Mouse (Mus musculus) olfactory bulb, adult 2 months (tissue): Measurements from ENCODE around the gene Clic5. TPM values are rescaled to one million over a fixed set of nuclear protein-coding genes. Genes with fewer than 3 reads are reported as not detected.
A peak's percentile ranks its signal among the peaks of the same experiment; 100 is the strongest.

Experiments used
- H3K27ac ChIP-seq: fragments of 200-500 bp; 2 replicates; pipeline ENCODE4 v1.5.1; 2012; ENCODE audit warnings: low read depth, low read length; ENCODE audit not compliant: insufficient read depth
- H3K4me1 ChIP-seq: fragments of 200-500 bp; 2 replicates; pipeline ENCODE4 v1.6.1; 2012; ENCODE audit warnings: low read length; ENCODE audit not compliant: control insufficient read depth, insufficient read depth
- H3K4me3 ChIP-seq: fragments of 200-500 bp; 2 replicates; pipeline ENCODE4 v1.5.1; 2012; ENCODE audit warnings: mild to moderate bottlenecking, low read depth, low read length, moderate library complexity; ENCODE audit not compliant: insufficient read depth
- CTCF ChIP-seq: fragments of 200-500 bp; IDR thresholded peaks from 2 replicates; pipeline ENCODE4 v1.5.1; 2012; ENCODE audit warnings: low read depth, mild to moderate bottlenecking, low read length, moderate library complexity; ENCODE audit not compliant: insufficient read depth
- POLR2A ChIP-seq: fragments of 200-500 bp; IDR thresholded peaks from 2 replicates; pipeline ENCODE4 v1.6.1; 2012; ENCODE audit warnings: mild to moderate bottlenecking, low read depth, low read length, moderate library complexity; ENCODE audit not compliant: insufficient read depth
- WGBS: fragments of 180-500 bp; shearing (Covaris S2); methylation state at CpG from one replicate; pipeline ENCODE4 v1.1.7; 2018; 5-methylcytosine and 5-hydroxymethylcytosine counted together
- polyA plus RNA-seq: library from polyadenylated mRNA; stranded (reverse); fragments of >200 nt; gene quantifications from 2 replicates; pipeline ENCODE4 v1.2.4, GENCODE M21; 2012; ENCODE audit warnings: low replicate concordance; ENCODE audit not compliant: missing spikeins, insufficient read depth, insufficient read length

Clic5 gene
- polyA plus RNA-seq, 1 experiment, result not detected

DNA sequence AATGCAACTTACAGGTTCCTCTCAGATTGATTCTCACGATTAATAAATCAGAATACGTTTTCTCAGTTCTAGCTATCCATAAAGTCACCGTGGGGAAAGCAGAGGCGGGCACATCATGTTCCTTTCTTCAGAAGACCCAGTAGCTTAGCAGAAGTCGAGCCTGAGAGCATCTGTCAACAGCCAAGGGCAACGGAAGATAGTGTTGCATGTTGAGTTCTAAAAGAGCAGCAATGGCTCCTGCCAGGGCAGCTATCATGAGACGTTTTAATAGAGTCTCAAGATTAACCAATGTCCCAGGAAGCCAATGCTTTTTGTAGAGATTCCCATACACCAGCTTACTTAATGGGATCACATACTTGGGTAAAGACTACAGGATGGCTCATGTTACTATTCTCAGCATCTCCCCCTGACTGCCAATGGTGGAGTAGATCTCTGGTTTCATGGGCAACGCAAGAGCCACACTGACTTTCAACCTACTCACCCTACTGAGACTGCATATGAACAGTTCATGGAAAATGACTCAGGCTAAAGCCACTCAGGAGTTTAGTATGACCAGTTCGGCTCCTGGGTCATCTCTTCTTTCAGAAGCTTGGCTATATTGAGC is 26.9 kb downstream of the Clic5 start:
- Histone ChIP-seq H3K27ac (no peak overlapping the region), H3K4me1 (no peaks in the 10 kb centered on the region), H3K4me3 (no peak overlapping the region)
- WGBS, result 90% methylated on average over 9 of the region's 9 CpGs
- TF ChIP-seq POLR2A, result no peak
- TF ChIP-seq CTCF, result no peak

DNA sequence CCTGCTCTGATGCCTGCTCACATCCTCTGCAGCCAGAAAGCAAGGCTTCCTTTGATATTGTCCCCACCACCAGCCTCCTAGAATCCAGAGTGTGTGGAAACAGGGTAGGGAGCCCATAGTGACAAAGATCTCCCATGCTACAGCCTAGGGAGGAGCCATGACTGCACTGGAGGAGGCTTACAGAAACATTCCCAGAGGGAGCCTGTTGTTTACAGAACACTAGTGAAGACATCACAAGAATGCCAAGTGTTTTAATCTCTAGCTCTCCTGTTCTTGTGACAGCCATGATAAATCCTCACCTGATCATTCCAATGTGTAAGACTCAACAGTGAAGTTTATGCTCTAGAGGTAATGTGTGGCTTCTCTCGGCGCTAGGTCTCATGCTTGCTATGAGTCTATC is 28.8 kb downstream of the Clic5 start:
- no peak for TF ChIP-seq CTCF
- TF ChIP-seq POLR2A, result no peak
- no peaks in the 10 kb centered on the region for H3K4me1 ChIP-seq
- no peak overlapping the region for H3K4me3 ChIP-seq
- 91% methylated on average over 2 of the region's 2 CpGs for WGBS
- no peak overlapping the region for H3K27ac ChIP-seq

GRCm38 (mm10) chr17:44219943-44220342 is 31.6 kb downstream of the Clic5 start:
- Histone ChIP-seq H3K27ac (no peak overlapping the region), H3K4me3 (no peak overlapping the region), H3K4me1 (no peaks in the 10 kb centered on the region)
- 85% methylated on average over 2 of the region's 2 CpGs for WGBS
- TF ChIP-seq POLR2A (no peak), CTCF (no peak)

GRCm38 (mm10) chr17:44228428-44228827 is 40.0 kb downstream of the Clic5 start:
- Histone ChIP-seq H3K4me3 (no peak overlapping the region), H3K27ac (no peak overlapping the region)

GRCm38 (mm10) chr17:44230083-44230482 is 41.7 kb downstream of the Clic5 start:
- H3K4me3 ChIP-seq, result no peak overlapping the region
- no peak for TF ChIP-seq CTCF
- no peak for TF ChIP-seq POLR2A
- no peaks in the 10 kb centered on the region for H3K4me1 ChIP-seq
- 84% methylated on average over 10 of the region's 10 CpGs for WGBS
- H3K27ac ChIP-seq, result no peak overlapping the region

More at GRCm38 (mm10) chr17:44228428-44228827, 40.0 kb downstream of the Clic5 start:
- TF ChIP-seq CTCF (no peak), POLR2A (no peak)
- no peaks in the 10 kb centered on the region for H3K4me1 ChIP-seq
- WGBS, result 91% methylated on average over 5 of the region's 5 CpGs

GRCm38 (mm10) chr17:44239030-44239721 is 50.8 kb downstream of the Clic5 start:
- Histone ChIP-seq H3K27ac (0 out of 2 replicates have a peak overlapping the region, but pooled peaks have one; percentile 21), H3K4me1 (peaks cover 4% of the 10 kb centered on the region; the same call in 1 of the 2 replicates), H3K4me3 (no peak overlapping the region)
- no peak for TF ChIP-seq POLR2A
- no peak for TF ChIP-seq CTCF
- 23% methylated on average over 10 of the region's 10 CpGs for WGBS

DNA sequence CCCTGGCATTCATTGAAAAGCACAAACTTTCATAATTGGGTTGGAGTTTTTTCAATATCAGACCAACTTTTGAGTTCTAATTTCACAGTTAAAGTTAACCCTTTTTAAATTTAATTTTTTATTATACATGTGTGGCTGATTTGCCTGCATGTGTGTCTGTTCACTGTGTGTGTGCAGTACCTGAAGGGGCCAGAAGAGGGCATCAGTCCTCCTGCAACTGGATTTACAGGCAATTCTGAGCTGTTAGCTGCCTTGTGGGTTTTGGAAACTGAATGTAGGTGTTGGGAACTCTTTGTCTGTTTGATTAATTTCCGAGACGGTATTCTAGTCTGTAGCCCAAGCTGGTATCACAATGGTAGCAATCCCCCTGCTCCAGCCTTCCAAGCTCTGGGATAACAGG is 52.4 kb downstream of the Clic5 start:
- TF ChIP-seq CTCF, result no peak
- no peak for TF ChIP-seq POLR2A
- Histone ChIP-seq H3K4me1 (peaks cover 7% of the 10 kb centered on the region; the same call in 1 of the 2 replicates), H3K4me3 (no peak overlapping the region), H3K27ac (no peak overlapping the region)
- 95% methylated on average over 2 of the region's 2 CpGs for WGBS

DNA sequence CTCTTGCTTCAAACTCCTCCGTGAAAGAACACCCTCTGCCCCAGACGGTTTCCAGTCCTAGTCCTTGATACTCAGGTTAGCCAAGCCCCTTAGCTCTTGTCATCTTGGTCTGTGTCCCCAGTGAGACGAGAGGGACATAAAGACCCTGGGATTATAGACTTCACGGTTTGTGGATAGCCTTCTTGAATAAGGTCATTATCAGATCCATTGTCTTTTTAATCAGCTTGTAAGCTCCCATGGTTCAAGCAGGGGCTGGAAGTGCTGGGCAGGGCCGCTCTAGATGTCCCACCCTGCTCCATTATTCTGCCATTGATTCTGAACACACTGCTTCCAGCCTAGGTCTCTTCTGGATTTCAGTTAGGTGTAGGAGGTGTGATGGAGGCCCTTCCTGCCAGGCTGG is 55.7 kb downstream of the Clic5 start:
- TF ChIP-seq CTCF (no peak), POLR2A (no peak)
- H3K4me1 ChIP-seq, result 0 out of 2 replicates have a peak, but pooled peaks cover 3% of the 10 kb centered on the region
- no peak overlapping the region for H3K4me3 ChIP-seq
- WGBS, result 82% methylated on average over 5 of the region's 5 CpGs
- no peak overlapping the region for H3K27ac ChIP-seq

- WGBS, result 53% methylated on average over 7 of the region's 7 CpGs
- Histone ChIP-seq H3K27ac (no peak overlapping the region), H3K4me1 (0 out of 2 replicates have a peak, but pooled peaks cover 3% of the 10 kb centered on the region), H3K4me3 (no peak overlapping the region)
- no peak for TF ChIP-seq CTCF
- TF ChIP-seq POLR2A, result no peak
These were observed 56.2 kb downstream of the Clic5 start for GRCm38 (mm10) chr17:44244625-44245024.
